Comparison of ENCODE assay signal across 11 mouse cellular contexts in the genomic region with DNA sequence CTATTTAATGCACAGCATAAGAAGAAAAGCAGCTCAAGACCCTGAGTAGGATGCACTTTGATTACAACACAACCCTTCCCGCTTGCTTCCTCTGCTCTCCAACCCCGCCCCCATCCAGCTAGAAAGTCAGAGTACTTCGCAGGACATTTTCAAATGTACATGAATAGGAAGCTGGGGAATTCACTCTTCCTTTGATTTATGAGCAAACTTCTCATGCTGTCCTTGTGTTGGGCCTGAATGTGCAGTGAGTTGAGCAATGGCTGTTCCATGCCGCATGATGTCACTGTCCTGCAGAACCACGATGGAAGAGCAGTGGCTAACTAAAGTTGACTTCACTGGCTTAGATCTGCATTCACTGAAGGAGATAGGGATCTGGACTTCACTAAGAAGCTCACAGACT.
"Had no signal": no experiment of that assay in that cellular context is flagged by ENCODE, and none has a peak within 500 bp of the region (broad histone marks: within the 10 kb centered on the region; RNA-seq: fewer than 3 reads in every experiment).

No protein-coding gene starts in this region.

- H3K27ac ChIP-seq: left cerebral cortex, adult 2 months; limb, embryonic 10.5 days; liver, embryonic 12.5 days; midbrain, embryonic 13.5 days; stomach, postnatal 0 days had no signal

- H3K36me3 ChIP-seq: midbrain, embryonic 13.5 days had no signal

- H3K4me3 ChIP-seq: left cerebral cortex, adult 2 months; limb, embryonic 10.5 days; liver, embryonic 12.5 days; midbrain, embryonic 13.5 days had no signal

- ATAC-seq: liver, embryonic 12.5 days; midbrain, embryonic 13.5 days had no signal

- DNase-seq: kidney, adult 9 months; kidney, postnatal 14 days; lung, embryonic 14.5 days; lung, postnatal 14 days; right cerebral cortex, postnatal 25 days; thymus, postnatal 4 days had no signal

- H3K9me3 ChIP-seq: limb, embryonic 10.5 days; liver, embryonic 12.5 days; midbrain, embryonic 13.5 days had no signal

- H3K9ac ChIP-seq: liver, embryonic 12.5 days; lung, embryonic 14.5 days; midbrain, embryonic 13.5 days had no signal

- H3K27me3 ChIP-seq: liver, embryonic 12.5 days; midbrain, embryonic 13.5 days had no signal

- H3K4me1 ChIP-seq: limb, embryonic 10.5 days; liver, embryonic 12.5 days; midbrain, embryonic 13.5 days had no signal

- H3K4me2 ChIP-seq: liver, embryonic 12.5 days; lung, embryonic 14.5 days; midbrain, embryonic 13.5 days had no signal
